8 mouse cellular contexts compared by ENCODE assay signal in genomic region chr2:167777331-167778085, GRCm38 (mm10).
A peak's percentile ranks its signal among the peaks of the same experiment; 100 is the strongest.
DNase-seq lines count a peak whose midpoint lies in the region; ATAC-seq and TF ChIP-seq lines count a peak whose summit lies in the region.

No protein-coding gene starts in this region.

- peak overlapping the region; percentile 1 for H3K4me3 ChIP-seq in cerebellum, adult 2 months (replicated peaks; ENCODE audit: insufficient read depth, low read depth, low read length)
- peak overlapping the region; percentile 47 for H3K4me3 ChIP-seq in intestine, embryonic 14.5 days (ENCODE audit: low read depth, low read length)
- peak overlapping the region; percentile 45 for H3K4me3 ChIP-seq in limb, embryonic 15.5 days
- peak overlapping the region; percentile 43 for H3K4me3 ChIP-seq in midbrain, embryonic 15.5 days

- H3K4me2 ChIP-seq in intestine, embryonic 14.5 days (ENCODE audit: low read length) = peak overlapping the region; percentile 72
- peak overlapping the region; percentile 78 for H3K4me2 ChIP-seq in limb, embryonic 15.5 days
- H3K4me2 ChIP-seq in midbrain, embryonic 15.5 days = peak overlapping the region; percentile 77

- TF ChIP-seq CTCF in cerebellum, adult 2 months (IDR thresholded peaks at IDR 0.05; ENCODE audit: borderline replicate concordance, insufficient read depth, low read depth, low read length) = no peak

- peak; percentile 48 for ATAC-seq in common myeloid progenitor, adult 5-6 weeks (replicated peaks; ENCODE audit: low read depth, poor library complexity, severe bottlenecking)
- ATAC-seq in intestine, embryonic 14.5 days (replicated peaks; ENCODE audit: low FRiP score, low TSS enrichment, low read depth) = peak; percentile 69
- ATAC-seq in limb, embryonic 15.5 days (ENCODE audit: insufficient number of reproducible peaks, low FRiP score, low TSS enrichment, low read depth) = peak; percentile 65
- peak; percentile 55 for ATAC-seq in midbrain, embryonic 15.5 days (replicated peaks)

- no peaks in the 10 kb centered on the region for H3K9me3 ChIP-seq in intestine, embryonic 14.5 days (ENCODE audit: control insufficient read depth, low read length)
- no peaks in the 10 kb centered on the region for H3K9me3 ChIP-seq in limb, embryonic 15.5 days
- no peaks in the 10 kb centered on the region for H3K9me3 ChIP-seq in midbrain, embryonic 15.5 days

- no peak for TF ChIP-seq POLR2A in cerebellum, adult 2 months (IDR thresholded peaks at IDR 0.05; ENCODE audit: borderline replicate concordance, insufficient read depth, low read length)

- peak overlapping the region; percentile 80 for H3K9ac ChIP-seq in intestine, embryonic 14.5 days (ENCODE audit: low read length)
- H3K9ac ChIP-seq in limb, embryonic 15.5 days = peak overlapping the region; percentile 53
- H3K9ac ChIP-seq in midbrain, embryonic 15.5 days = peak overlapping the region; percentile 44

- H3K4me1 ChIP-seq in cerebellum, adult 2 months (ENCODE audit: control insufficient read depth, insufficient read depth, low read length) = peaks cover 8% of the 10 kb centered on the region
- peaks cover 49% of the 10 kb centered on the region for H3K4me1 ChIP-seq in intestine, embryonic 14.5 days (replicated peaks; ENCODE audit: control insufficient read depth, insufficient read depth, low read length)
- H3K4me1 ChIP-seq in limb, embryonic 15.5 days = peaks cover 66% of the 10 kb centered on the region
- H3K4me1 ChIP-seq in midbrain, embryonic 15.5 days = peaks cover 22% of the 10 kb centered on the region

- peak; percentile 33 to 35 for DNase-seq in cerebellum, adult 2 months
- DNase-seq in cerebellum, adult 18-20 months = no peak
- peak; percentile 81 to 89 for DNase-seq in gastrocnemius, postnatal 36 days
- peak; percentile 88 for DNase-seq in intestine, embryonic 14.5 days (ENCODE audit: low spot score)
- DNase-seq in spleen, postnatal 10 days (ENCODE audit: low spot score in 2 of 2) = peak; percentile 51 to 64

- H3K27me3 ChIP-seq in cerebellum, adult 2 months (ENCODE audit: control insufficient read depth, insufficient read depth, low read length) = no peaks in the 10 kb centered on the region
- no peaks in the 10 kb centered on the region for H3K27me3 ChIP-seq in intestine, embryonic 14.5 days (replicated peaks; ENCODE audit: control insufficient read depth, insufficient read depth, low read length)
- no peaks in the 10 kb centered on the region for H3K27me3 ChIP-seq in limb, embryonic 15.5 days
- no peaks in the 10 kb centered on the region for H3K27me3 ChIP-seq in midbrain, embryonic 15.5 days (replicated peaks)

- intact Hi-C loops in gastrocnemius, postnatal 36 days (cut with DNase I) = loop anchor here (5.0 kb wide), 1 partner anchor 90 kb away; the partner anchor contains the start of genes Cebpb and Tmem189

- WGBS in cerebellum, adult 2 months = 2% methylated on average over 33 of the region's 33 CpGs
- under 1% methylated on average over 33 of the region's 33 CpGs for WGBS in intestine, embryonic 14.5 days
- under 1% methylated on average over 32 of the region's 33 CpGs for WGBS in limb, embryonic 15.5 days
- 4% methylated on average over 33 of the region's 33 CpGs for WGBS in midbrain, embryonic 15.5 days

- H3K27ac ChIP-seq in cerebellum, adult 2 months (ENCODE audit: insufficient read depth, low read length) = no peak overlapping the region
- H3K27ac ChIP-seq in intestine, embryonic 14.5 days (ENCODE audit: low read depth) = peak overlapping the region; percentile 97
- H3K27ac ChIP-seq in limb, embryonic 15.5 days = peak overlapping the region; percentile 90
- H3K27ac ChIP-seq in midbrain, embryonic 15.5 days = peak overlapping the region; percentile 10; the same call in 1 of the 2 replicates

- no peaks in the 10 kb centered on the region for H3K36me3 ChIP-seq in intestine, embryonic 14.5 days (ENCODE audit: control insufficient read depth, insufficient read depth, low read length)
- H3K36me3 ChIP-seq in limb, embryonic 15.5 days = no peaks in the 10 kb centered on the region
- H3K36me3 ChIP-seq in midbrain, embryonic 15.5 days (replicated peaks) = no peaks in the 10 kb centered on the region

Comparison
In these comparisons a context has a peak if more than half of its experiments do, and no peak if none do; other contexts are left out.
1. DNase-seq: peak in cerebellum, adult 2 months (2 of 2), gastrocnemius, postnatal 36 days (2 of 2), intestine, embryonic 14.5 days (single experiment) and spleen, postnatal 10 days (2 of 2); none in cerebellum, adult 18-20 months (0 of 2).
2. Peak in every context shown above with its lines, with median percentiles within 50 percentile points of each other: H3K4me3 ChIP-seq, ATAC-seq, H3K4me2 ChIP-seq and H3K9ac ChIP-seq.